Mouse (Mus musculus) frontal cortex, adult (tissue): ENCODE results near the gene Lrrc52.

ENCODE experiments used
- ATAC-seq: cut with Nextera tagmentation; 2 replicates; pipeline ENCODE4 v1.9.2; 2017; ENCODE audit warnings: mild to moderate bottlenecking, moderate library complexity, mixed read lengths; ENCODE audit not compliant: low TSS enrichment

The Lrrc52 gene

DNA sequence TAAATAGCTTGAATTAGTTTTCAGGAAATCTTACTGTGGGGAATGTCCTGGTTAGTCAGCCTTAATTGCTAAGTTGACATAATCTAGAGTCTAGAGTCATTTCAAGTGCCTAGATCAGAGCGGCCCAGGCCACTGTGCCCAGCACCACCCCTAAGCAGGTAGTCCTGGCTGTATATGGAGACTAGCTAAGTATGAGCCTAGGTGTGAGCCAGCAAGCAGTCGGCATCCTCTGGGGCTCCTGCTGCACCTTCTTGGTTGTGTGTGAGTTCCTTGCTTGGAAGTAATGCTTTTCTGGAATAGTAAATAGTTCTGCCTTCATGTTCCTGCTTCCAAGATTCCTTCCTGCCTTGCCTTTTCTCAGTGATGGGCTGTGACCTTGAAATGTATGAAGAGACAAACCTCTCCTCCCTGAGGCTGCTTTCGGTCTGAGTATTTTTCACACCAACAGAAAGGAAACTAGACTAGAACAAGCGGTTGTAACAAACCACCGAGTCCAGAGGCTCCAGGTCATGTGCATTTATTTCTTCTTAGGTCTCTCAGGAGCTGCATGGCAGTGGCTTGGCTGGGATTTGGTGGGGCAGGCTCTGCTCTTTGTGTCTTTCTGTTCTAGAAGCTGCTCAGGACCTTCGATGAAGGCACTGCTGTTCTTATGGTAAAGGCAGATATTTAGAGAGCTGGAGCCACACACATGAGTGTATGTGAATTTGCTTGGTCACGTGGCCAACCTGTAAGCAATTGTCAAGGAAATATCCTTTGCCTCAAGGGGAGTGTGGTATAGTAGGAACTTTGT, 30.2 kb downstream of the Lrrc52 start:
- ATAC-seq = no peak

DNA sequence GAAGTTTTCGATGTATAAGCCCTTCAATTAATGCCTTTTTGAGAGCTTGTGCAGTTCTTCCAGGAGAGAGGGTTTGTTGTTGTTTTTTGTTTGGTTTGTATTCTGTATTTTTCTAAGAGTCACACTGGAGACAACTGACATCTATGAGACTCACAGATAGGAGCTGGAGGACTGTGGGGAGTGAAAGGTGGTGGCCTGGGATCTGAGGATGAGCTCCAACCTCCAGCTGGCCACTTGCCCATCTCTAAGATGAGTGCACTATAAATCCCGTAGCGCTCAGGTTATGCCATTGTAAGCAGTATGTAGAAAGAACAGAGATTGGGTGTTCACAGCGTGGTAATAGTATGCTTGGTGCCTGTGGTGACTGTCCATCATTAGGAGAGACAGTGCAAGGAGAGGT, 31.6 kb downstream of the Lrrc52 start:
- no peak for ATAC-seq

DNA sequence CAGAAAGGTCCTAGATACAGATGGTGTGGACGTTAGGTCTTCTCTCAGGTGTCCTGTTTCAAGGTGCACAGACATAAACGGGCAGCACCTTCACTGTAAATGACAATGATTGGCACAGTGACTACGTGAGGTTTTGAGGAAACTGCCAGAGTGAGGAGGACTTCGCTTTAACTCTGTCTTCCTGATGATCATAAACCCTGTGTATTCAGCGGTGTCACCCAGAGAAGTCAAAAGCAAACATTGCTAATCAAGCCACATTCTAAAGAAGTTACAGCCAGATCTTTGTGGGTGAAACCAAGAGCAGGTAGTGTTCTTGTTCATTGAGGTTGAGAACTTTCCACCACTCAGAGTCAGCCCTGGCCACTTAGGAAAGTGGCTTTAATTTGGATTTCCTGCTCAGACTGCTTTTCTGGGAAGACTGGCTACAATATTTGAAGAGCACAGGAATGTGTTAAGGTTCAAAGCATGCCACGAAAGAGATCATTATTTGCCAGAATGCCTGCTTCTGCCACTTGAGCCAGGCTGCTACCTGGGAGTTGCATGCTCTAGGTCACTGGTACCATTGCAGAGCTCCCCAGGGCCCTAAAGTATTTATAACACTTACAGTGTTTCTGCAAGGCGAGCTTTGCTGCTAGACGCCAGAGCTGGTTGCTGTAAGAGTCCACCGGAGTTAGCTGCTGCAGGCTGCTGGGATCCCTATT, 35.5 kb downstream of the Lrrc52 start:
- no peak for ATAC-seq

DNA sequence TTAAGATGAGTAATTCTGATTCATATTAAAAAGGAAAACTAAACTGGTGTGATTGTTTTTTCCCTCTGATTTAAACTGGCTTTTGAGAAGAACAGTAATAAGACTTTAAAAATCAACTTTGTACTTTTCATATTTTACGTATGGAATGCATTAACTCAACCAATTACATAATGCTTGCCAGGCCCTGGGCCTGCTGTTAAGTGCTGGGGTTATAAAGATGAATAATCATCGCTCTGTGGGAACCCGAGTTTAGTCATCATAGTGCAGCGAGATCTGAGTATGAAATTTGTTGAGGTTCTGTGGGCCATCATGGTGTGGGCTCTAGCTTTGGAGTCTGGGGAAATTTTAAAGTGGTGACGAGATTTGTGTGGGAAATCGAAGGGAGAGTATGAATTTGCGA, 39.9 kb downstream of the Lrrc52 start:
- ATAC-seq = no peak

DNA sequence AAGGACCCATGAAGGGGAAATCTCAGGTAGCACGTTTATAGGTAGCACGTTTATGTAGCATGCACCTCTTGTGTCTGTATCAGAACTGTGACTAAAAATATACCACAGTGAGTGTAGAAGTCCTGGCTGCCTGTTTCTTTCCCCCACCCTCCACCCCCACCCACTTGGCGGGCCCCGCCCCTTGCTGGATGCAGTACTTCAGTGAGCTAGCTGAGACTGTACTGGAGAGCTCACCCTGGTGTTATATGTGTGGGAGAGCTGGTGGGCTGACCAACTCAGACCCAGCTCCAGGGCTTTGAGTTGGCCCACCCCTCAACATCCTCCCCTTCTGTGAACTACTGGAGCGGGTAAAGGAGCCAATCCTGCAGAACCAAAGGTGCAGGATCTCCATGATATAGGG, 41.0 kb downstream of the Lrrc52 start:
- no peak for ATAC-seq

DNA sequence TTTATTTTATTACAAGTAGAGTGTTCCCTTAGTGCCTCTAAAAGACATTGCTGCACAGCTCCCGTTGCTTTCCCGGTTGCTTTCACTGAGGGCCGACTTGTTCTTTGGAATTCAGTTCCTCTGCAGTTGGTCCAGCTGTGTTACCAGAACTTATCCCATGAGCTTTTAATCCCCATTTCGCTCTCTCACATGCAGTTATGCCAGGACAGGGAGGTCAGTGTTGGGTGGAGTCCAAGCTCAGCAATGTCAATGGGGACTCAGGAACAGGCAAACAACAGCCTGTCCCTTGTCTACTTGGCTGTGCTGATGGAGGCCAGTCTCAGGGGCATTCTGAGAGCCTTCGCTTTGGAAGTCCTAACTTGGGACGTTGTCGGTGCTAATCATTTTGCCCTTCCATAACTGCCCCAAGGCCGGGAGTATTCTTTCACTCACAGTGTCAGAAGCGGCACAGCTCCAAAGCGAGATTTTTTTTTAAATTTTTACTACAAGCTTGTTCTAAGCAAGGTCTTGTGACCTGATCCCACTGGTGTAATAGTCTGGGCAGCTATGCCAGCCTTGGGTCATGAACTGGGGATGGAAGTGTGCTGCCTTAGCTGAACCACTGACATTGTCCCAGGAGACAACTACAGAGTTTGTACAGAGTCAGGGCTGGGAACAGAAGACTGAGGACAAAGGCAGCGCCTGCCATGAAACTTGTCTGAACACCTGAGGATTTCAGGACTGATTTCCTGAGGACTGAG, 43.9 kb downstream of the Lrrc52 start:
- no peak for ATAC-seq

DNA sequence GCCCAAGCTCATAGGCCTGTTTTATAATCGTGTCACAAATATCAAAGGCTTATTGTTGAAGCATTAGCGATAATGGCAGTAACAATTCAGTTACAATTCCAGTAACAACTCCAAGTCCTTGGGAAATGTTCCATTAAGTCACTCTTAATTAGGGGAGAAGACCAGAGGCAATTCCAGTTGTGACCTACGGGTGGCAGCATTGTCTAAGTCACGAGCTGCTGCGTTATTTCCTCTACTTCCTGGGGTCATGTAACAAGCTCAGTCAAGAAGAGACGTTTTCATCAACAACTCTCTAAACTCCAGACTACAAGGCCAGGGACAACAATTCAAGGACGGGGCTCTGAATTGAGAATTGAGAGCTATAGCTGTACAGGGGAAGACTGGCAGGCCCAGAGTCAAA, 51.7 kb downstream of the Lrrc52 start:
- peak; percentile 73 for ATAC-seq

DNA sequence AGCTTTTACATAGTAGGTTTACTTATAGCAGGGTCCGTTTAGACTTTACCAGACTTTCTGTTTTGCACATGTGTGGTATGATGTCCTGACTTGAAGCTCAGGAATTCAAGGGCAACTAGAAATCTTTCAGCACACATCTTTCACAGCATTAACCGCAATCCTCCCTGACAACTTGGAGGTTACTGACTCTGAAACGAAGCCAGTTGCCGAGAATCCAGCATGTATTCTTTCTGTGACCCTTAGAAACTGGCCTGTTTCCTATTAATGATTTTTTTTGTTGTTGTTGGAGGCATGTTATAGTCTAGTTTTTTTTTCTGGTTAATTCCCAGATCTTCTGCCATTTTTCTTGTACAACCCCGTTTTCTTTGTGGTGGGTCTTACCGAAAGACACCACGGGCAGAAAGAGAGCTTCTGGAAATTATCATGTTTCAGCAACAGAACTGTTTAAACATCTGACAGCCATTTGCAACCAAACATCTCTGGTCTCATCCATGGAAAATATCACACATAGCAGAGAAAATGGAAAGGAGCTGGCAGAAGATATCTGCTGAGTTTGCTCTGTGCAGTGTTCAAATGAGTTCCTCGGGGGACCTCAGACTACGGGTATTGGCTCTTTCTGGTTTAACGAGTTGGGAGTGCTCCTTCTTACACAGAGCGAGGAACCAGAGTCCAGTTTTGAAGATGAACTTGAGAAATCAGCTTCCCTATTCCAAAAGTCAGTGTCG, 54.4 kb downstream of the Lrrc52 start:
- no peak for ATAC-seq

DNA sequence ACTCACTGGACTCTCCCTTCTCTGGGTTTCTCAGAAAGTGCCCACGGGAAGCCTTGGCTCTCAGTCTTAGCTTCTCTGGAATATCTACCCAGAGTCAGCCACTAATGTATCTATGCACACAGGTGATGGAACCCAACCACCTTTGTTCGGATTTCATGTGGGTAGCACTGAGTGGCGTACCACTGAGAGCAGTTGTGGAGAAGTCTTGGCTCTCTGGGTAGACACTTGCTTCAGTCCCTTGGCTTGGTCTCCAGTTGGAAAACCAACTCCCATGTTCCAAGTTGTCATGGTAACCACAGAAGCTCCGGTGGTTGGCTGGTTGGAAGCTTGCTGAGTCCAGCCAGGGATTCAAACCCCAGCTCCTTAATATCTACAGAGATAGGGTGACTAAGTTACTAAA, 57.0 kb downstream of the Lrrc52 start:
- ATAC-seq = no peak

DNA sequence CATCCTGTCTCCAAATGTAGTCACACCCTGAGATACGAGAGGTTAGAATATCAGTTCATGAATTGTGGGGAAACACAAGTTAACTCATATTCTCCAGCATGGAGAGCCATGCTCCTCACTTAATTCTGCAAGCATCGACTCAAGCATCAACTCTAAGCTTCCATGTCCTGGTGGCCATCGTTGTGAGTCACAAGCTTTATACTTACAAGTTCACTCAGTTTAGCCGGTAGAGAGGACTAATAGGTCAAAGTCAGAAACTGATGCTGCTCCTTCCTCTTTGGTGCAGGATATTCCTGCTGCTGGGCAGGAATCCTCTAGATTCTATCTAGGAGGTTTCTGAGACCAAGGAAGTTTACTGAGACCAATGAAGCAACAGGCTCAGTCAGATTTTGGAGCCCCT, 61.3 kb downstream of the Lrrc52 start:
- ATAC-seq = no peak
